Mouse (Mus musculus) cerebellum, adult 11-12 months (tissue): ENCODE results near the gene Cyth2.

Experiments used
- DNase-seq: peaks from one replicate; pipeline ENCODE4 v3.0.0; 2022

Cyth2 gene

GRCm38 (mm10) chr7:45813787-45814779 is at the start of gene Cyth2:
Gene Cyth2, minus strand, starts transcription at chr7:45814581.
- peak; percentile 100 for DNase-seq

- DNase-seq = no peak
Observed at GRCm38 (mm10) chr7:45862804-45863203, 48.4 kb upstream of the Cyth2 start.

- DNase-seq = no peak
Observed at GRCm38 (mm10) chr7:45859008-45859407, 44.6 kb upstream of the Cyth2 start.

- peak; percentile 68 for DNase-seq
Observed at GRCm38 (mm10) chr7:45856950-45857901, 42.8 kb upstream of the Cyth2 start.

GRCm38 (mm10) chr7:45853089-45853488 is 38.7 kb upstream of the Cyth2 start:
- no peak for DNase-seq

GRCm38 (mm10) chr7:45850661-45851060 is 36.3 kb upstream of the Cyth2 start:
- no peak for DNase-seq

GRCm38 (mm10) chr7:45848447-45849027 is 34.2 kb upstream of the Cyth2 start:
- DNase-seq = no peak

GRCm38 (mm10) chr7:45842950-45843744 is 28.8 kb upstream of the Cyth2 start:
- DNase-seq = no peak

- peak; percentile 10 for DNase-seq
Observed at GRCm38 (mm10) chr7:45833924-45834323, 19.5 kb upstream of the Cyth2 start.

- peak; percentile 13 for DNase-seq
Observed at GRCm38 (mm10) chr7:45833148-45833790, 18.9 kb upstream of the Cyth2 start.

GRCm38 (mm10) chr7:45832428-45832827 is 18.0 kb upstream of the Cyth2 start:
- peak; percentile 41 for DNase-seq

GRCm38 (mm10) chr7:45831128-45831525 is 16.7 kb upstream of the Cyth2 start:
- peak; percentile 10 for DNase-seq

- DNase-seq = peak; percentile 82
Observed at GRCm38 (mm10) chr7:45830427-45831127, 16.2 kb upstream of the Cyth2 start, which contains the start of gene Grwd1. Gene Grwd1, minus strand, starts transcription at chr7:45830944.

- DNase-seq = peak; percentile 9
Observed at GRCm38 (mm10) chr7:45826631-45827030, 12.2 kb upstream of the Cyth2 start.

GRCm38 (mm10) chr7:45824598-45824997 is 10.2 kb upstream of the Cyth2 start, which contains the start of gene Kcnj14:
Gene Kcnj14, minus strand, starts transcription at chr7:45824782.
- DNase-seq = no peak

- no peak for DNase-seq
Observed at GRCm38 (mm10) chr7:45820913-45821312, 6.5 kb upstream of the Cyth2 start.

GRCm38 (mm10) chr7:45819843-45820242 is 5.5 kb upstream of the Cyth2 start:
- no peak for DNase-seq

- no peak for DNase-seq
Observed at GRCm38 (mm10) chr7:45815984-45816351, 1.6 kb upstream of the Cyth2 start.

- DNase-seq = peak; percentile 69
Observed at GRCm38 (mm10) chr7:45815323-45815983, 1.1 kb upstream of the Cyth2 start.

- peak; percentile 59 for DNase-seq
Observed at GRCm38 (mm10) chr7:45814841-45815240, 460 bp upstream of the Cyth2 start.
